Mouse (Mus musculus) bone marrow macrophage, adult 2 months (primary cell): ENCODE measurements around the gene Btbd2.

ENCODE experiments used
- CTCF ChIP-seq: IDR thresholded peaks from 2 replicates; pipeline ENCODE4 v1.5.1; 2012; ENCODE audit warnings: low read depth, mild to moderate bottlenecking, low read length, moderate library complexity
- POLR2A ChIP-seq: IDR thresholded peaks from 2 replicates; pipeline ENCODE4 v1.6.1; 2012; ENCODE audit warnings: mild to moderate bottlenecking, low read depth, low read length, borderline replicate concordance

GRCm38 (mm10) chr10:80695801-80696501 is 39.1 kb upstream of the Btbd2 start:
- no peak for TF ChIP-seq CTCF
- TF ChIP-seq POLR2A, result no peak
